Mouse (Mus musculus) adrenal gland, adult 8-10 months (tissue): ENCODE measurements around the gene Tmem108. TPM values are rescaled to one million over a fixed set of nuclear protein-coding genes. Genes with fewer than 3 reads are reported as not detected.
A peak's percentile ranks its signal among the peaks of the same experiment; 100 is the strongest.

Experiments
- DNase-seq: peaks from one replicate; pipeline ENCODE4 v3.0.0; 2022
- total RNA-seq, 4 experiments: library from RNA; stranded (reverse); gene quantifications; 2 replicates each; pipeline ENCODE4 v1.2.4; 2022

Gene Tmem108
- total RNA-seq, 4 experiments from 2014 or later: 3.8 to 6.5 (median 5.1) TPM

- DNase-seq: no peak
These were observed 269.7 kb downstream of the Tmem108 start for GRCm38 (mm10) chr9:103491985-103492384.

DNA sequence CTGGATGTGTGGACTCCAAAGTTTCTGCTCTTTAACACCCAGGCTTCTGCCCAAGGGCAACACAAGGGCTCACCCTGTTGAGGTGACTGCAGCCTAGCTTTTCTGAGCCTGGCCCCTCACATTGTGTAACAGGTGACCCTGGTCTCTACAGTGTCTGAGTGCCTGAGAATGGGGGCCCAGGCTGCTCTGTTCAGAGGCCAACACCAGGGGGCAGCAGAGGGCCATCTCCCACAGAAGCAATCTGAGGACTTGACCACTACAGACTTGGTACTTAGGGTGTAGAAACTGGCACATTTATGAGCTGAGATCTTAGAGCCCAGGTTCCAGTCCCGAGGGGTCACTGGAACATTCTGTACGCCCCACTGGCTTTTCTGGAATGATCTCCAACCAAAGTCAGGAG lies 271.2 kb downstream of the Tmem108 start:
- peak; percentile 46 for DNase-seq

DNA sequence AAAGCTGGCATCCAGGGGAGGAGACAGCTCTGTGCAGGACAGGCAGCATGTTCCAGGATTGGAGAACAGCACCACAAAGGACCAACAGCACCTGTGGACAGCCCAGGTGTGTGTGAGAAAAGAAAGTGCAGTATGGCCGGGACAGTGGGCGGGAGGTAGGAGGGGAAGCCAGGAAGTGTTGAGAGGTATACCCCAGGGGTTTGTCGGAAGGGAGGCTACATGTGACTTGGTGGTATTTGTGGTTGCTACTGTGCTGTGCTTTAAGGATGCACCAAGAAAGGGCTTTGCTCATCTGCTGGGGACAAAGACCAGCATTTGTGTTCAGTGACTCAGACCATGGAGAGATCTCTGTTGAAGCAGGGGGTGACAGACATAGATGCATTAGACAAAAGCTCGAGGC lies 271.8 kb downstream of the Tmem108 start:
- DNase-seq: no peak

GRCm38 (mm10) chr9:103489096-103489495 lies 272.5 kb downstream of the Tmem108 start:
- no peak for DNase-seq

GRCm38 (mm10) chr9:103486262-103486661 lies 275.4 kb downstream of the Tmem108 start:
- DNase-seq: no peak

GRCm38 (mm10) chr9:103485606-103486005 lies 276.0 kb downstream of the Tmem108 start:
- DNase-seq: no peak

GRCm38 (mm10) chr9:103480603-103481220 lies 280.9 kb downstream of the Tmem108 start:
- no peak for DNase-seq

GRCm38 (mm10) chr9:103480044-103480576 lies 281.5 kb downstream of the Tmem108 start, which contains the start of gene Bfsp2:
TSS of gene Bfsp2 (minus strand) at chr9:103480420.
- DNase-seq: no peak

GRCm38 (mm10) chr9:103475414-103475813 lies 286.2 kb downstream of the Tmem108 start:
- no peak for DNase-seq

DNA sequence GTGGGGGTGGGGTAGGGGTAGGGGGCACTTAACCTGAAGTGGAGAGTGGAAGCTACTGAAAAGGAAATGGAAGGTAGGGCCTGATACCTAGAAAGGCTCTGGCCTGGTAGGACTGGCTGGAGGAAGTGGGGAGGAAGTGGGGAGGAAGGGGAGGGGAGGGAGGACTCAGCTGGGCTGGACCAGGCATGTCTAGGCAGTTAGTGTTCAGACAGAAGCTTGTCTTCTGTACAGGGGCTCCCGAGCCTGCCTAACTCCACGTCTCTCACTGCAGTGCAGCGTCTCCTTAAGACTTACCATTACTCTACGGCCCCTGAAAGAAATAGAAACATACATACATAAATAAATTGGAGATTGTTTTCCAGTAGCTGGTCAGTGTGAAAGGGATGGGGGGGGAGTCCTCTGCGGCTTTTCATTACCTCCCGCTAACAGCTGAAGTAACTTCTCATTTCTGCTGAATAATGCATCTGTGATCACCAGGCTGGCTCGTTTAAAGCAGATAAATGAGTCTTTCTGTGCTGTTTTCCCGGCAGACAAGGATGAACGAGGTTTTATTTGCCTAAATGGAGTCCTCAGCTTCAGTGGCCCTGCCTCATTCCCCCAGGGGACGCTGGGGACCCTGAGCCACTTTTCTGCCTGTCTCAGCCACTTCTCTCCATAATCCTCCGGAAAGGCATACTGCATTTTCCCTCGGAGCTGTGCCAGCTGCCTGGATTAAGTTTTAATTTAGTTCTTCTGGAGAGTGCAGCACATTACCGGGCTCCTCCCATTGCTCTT lies 287.5 kb downstream of the Tmem108 start:
- no peak for DNase-seq

GRCm38 (mm10) chr9:103471784-103472183 lies 289.9 kb downstream of the Tmem108 start:
- DNase-seq: no peak

GRCm38 (mm10) chr9:103469516-103469915 lies 292.1 kb downstream of the Tmem108 start:
- DNase-seq: no peak

GRCm38 (mm10) chr9:103468911-103469310 lies 292.7 kb downstream of the Tmem108 start:
- DNase-seq: no peak

DNA sequence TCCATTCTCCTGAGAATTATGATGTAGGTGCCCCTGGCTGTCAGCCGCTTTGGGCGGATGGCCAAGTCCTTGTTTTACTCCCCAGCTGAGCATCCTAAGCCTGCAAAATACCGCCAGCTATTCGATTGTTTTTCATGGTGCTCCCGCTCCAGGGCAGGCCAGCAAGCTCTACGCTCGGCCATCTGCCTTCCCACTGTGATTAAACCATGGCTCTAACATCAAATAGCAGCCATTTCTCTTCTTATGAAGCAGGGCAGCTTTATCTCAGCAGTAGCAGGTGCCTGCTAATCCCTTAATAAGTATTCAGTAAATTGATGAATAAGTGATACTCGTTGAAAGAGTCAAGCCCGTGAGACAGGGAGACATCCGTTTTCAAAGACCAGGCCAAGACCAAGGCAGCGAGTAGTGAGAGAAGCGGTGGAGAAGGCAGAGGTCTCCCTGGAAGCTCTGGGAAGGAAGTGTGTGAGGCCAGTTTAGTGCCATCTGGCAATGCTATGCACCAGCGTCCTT lies 295.9 kb downstream of the Tmem108 start:
- no peak for DNase-seq

DNA sequence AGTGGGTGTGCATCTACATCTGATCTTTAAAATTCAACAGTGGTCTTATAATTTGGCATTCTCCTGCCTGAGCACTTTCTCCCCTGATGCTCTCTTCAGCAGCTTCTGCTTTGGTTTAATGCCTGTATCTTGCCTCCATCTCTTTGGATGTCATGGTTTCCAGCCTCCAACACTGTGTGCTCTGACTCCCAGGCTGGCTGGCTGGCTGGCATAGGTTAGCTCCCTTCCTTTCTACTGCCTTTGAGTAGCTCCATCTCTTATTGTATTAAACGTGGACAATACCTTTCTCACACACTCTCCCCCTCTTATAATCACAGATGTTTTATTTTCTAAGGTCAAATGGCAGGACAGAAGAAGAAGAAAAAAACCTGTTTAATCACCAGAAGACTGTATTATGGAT lies 296.3 kb downstream of the Tmem108 start:
- DNase-seq: no peak

- DNase-seq: no peak
These were observed 297.8 kb downstream of the Tmem108 start for GRCm38 (mm10) chr9:103463833-103464232.

GRCm38 (mm10) chr9:103459839-103460238 lies 301.8 kb downstream of the Tmem108 start:
- DNase-seq: no peak

GRCm38 (mm10) chr9:103459307-103459706 lies 302.3 kb downstream of the Tmem108 start:
- no peak for DNase-seq

- DNase-seq: no peak
These were observed 312.0 kb downstream of the Tmem108 start for GRCm38 (mm10) chr9:103449651-103450050.

- DNase-seq: no peak
These were observed 312.5 kb downstream of the Tmem108 start for GRCm38 (mm10) chr9:103449092-103449491.

- DNase-seq: no peak
These were observed 317.0 kb downstream of the Tmem108 start for GRCm38 (mm10) chr9:103444656-103445055.

- no peak for DNase-seq
These were observed 317.8 kb downstream of the Tmem108 start for GRCm38 (mm10) chr9:103443824-103444185.

DNA sequence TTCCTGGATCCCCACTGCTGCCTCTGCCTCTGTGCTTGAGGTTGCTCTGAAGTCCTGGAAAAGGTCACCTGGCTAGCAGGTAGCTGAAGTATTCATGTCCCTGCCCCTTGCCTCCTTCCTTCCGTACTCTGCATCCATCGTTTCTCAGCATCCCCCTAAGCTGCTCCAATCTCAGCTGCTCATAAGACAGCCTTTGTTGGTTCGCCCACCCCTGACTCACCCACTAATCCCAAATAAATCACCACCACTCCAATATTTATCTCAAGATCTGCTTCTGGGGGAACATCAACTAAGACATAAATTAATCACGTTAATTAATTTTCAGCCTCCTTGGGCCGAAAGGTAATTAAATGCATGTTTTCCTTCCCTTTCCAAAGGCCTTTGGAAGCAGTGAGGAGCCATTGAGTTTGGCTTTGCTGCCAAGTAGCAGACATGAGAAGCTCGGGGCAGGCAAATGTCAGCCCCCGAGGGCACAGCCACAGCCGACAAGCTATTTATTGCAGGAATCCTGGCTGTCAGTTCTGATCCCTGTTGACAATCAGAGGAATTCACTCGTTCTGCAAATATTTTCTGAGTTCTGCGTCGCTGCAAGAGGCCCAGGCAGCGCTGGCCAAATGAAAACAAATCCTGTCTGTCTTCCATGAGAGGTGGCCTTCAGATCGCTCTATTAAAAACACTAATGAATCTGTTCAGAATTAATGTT lies 318.4 kb downstream of the Tmem108 start:
- DNase-seq: no peak
